Mouse (Mus musculus) cerebellum, adult 2 months (tissue): ENCODE results near the gene Asgr2.

Source experiments
- CTCF ChIP-seq: fragments of 200-500 bp; IDR thresholded peaks from 2 replicates; pipeline ENCODE4 v1.5.1; 2011; ENCODE audit warnings: low read depth, mild to moderate bottlenecking, control low read depth, low read length, moderate library complexity, borderline replicate concordance; ENCODE audit not compliant: insufficient read depth
- POLR2A ChIP-seq: fragments of 200-500 bp; IDR thresholded peaks from 2 replicates; pipeline ENCODE4 v1.6.1; 2011; ENCODE audit warnings: low read length, control low read depth, borderline replicate concordance; ENCODE audit not compliant: insufficient read depth

DNA sequence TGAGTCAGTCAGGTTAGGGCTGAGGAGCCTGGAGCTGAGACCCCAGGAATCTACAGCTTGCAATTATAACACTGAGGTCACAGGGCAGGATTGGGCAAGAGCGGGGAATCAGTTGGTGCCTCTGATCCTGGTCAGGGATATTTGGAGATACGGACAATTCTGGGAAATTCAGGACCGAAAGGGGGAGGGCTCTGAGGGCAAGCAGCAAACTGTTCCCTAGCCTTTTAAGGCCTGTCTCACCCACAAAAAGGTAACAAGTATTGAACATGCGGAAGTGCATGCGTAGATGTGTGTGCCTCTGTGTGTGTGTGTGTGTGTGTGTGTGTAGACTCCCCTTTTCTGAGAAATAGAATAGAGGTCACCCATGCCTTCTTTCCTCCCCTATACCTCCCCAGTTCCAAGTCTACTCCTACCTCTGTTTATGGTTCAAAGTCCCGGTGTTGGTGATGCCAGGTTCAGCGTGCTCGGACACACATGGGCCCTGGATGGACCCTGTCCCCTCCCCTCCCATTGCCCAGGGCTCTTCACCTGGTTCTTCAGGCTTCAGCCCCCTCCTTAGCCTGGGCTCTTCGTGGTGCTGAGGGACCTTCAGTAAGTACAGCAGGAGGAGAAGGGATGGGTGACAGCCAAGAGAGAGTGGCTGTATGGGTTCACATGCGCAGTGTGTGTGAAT, 38.4 kb upstream of the Asgr2 start, which contains the start of gene Asgr1:
- TF ChIP-seq CTCF (no peak), POLR2A (no peak)
